In the genomic region with DNA sequence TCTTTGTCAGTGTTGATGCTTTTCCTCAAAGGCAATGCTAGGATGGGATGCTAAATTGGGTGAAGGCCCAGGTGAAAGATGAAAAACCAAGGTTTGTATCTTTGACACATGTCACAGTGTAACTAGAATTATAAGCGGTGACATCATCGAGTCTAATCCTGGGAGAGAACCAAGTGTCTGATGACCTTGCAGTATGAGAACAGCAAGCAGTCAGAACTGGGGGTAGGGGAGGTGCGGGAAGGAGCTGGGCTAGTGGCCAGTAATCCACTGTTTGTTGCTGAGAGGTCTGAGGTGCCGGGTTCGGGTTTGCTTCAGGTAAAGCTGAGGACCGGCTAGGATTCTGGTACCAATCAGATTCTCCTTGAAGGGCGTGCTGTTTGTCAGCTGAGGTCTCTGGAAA, we compare ENCODE assay signal across 26 mouse cellular contexts.
A peak's percentile ranks its signal among the peaks of the same experiment; 100 is the strongest.
DNase-seq lines count a peak whose midpoint lies in the region; ATAC-seq lines count a peak whose summit lies in the region.
"Had no signal": no experiment of that assay in that cellular context is flagged by ENCODE, and none has a peak within 500 bp of the region (broad histone marks: within the 10 kb centered on the region; RNA-seq: fewer than 3 reads in every experiment).

No protein-coding gene starts in this region.

- no peak overlapping the region for H3K4me3 ChIP-seq in midbrain, embryonic 11.5 days (ENCODE audit: low read depth, low read length)
- no peak overlapping the region for H3K4me3 ChIP-seq in midbrain, embryonic 10.5 days
- H3K4me3 ChIP-seq: embryonic facial prominence, embryonic 10.5 days; embryonic facial prominence, embryonic 13.5 days; erythroblast, embryonic 14.5 days; forebrain, embryonic 12.5 days; forebrain, embryonic 15.5 days; heart, embryonic 10.5 days; heart, embryonic 13.5 days; hindbrain, embryonic 12.5 days; hindbrain, embryonic 15.5 days had no signal

- H3K27me3 ChIP-seq in midbrain, embryonic 11.5 days (ENCODE audit: control insufficient read depth, insufficient read depth, low read length), result no peaks in the 10 kb centered on the region
- H3K27me3 ChIP-seq in midbrain, embryonic 10.5 days (ENCODE audit: low read depth, poor library complexity, severe bottlenecking), result no peaks in the 10 kb centered on the region
- H3K27me3 ChIP-seq: embryonic facial prominence, embryonic 13.5 days; forebrain, embryonic 12.5 days; forebrain, embryonic 15.5 days; heart, embryonic 13.5 days; hindbrain, embryonic 12.5 days; hindbrain, embryonic 15.5 days had no signal

- no peaks in the 10 kb centered on the region for H3K9me3 ChIP-seq in midbrain, embryonic 11.5 days (ENCODE audit: control insufficient read depth, low read length)
- no peaks in the 10 kb centered on the region for H3K9me3 ChIP-seq in midbrain, embryonic 10.5 days (replicated peaks)
- H3K9me3 ChIP-seq: embryonic facial prominence, embryonic 10.5 days; embryonic facial prominence, embryonic 13.5 days; forebrain, embryonic 12.5 days; forebrain, embryonic 15.5 days; heart, embryonic 10.5 days; heart, embryonic 13.5 days; hindbrain, embryonic 12.5 days; hindbrain, embryonic 15.5 days had no signal

- peak; percentile 4 for DNase-seq in heart, adult 8-10 months (ENCODE audit: low spot score)
- DNase-seq in heart, adult 11 months, result no peak
- DNase-seq in midbrain, embryonic 11.5 days (ENCODE audit: low spot score, missing footprints), result peak; percentile 44
- no peak for DNase-seq in midbrain, embryonic 10.5 days (ENCODE audit: low spot score)
- DNase-seq in adrenal gland, postnatal 14 days, result peak; percentile 46
- DNase-seq in thymus, postnatal 10 days (ENCODE audit: low spot score in 2 of 2), result no peak
- DNase-seq in right cerebral cortex, postnatal 14 days, result no peak
- DNase-seq: cerebellum, adult 11 months; cerebellum, adult 8-10 months; cerebellum, postnatal 10 days; cerebellum, postnatal 36 days; embryo, embryonic 11 days; gastrocnemius, postnatal 10 days; gastrocnemius, postnatal 36 days; kidney, adult 2 months had no signal

- no peaks in the 10 kb centered on the region for H3K4me1 ChIP-seq in midbrain, embryonic 11.5 days (ENCODE audit: control insufficient read depth, insufficient read depth, low read length)
- no peaks in the 10 kb centered on the region for H3K4me1 ChIP-seq in midbrain, embryonic 10.5 days
- H3K4me1 ChIP-seq: embryonic facial prominence, embryonic 10.5 days; forebrain, embryonic 12.5 days; forebrain, embryonic 15.5 days; heart, embryonic 10.5 days; heart, embryonic 13.5 days; hindbrain, embryonic 12.5 days; hindbrain, embryonic 15.5 days had no signal

- 94% methylated on average over 7 of the region's 7 CpGs for WGBS in midbrain, embryonic 11.5 days
- 93% methylated on average over 7 of the region's 7 CpGs for WGBS in midbrain, embryonic 10.5 days

- no peak for ATAC-seq in midbrain, embryonic 11.5 days (ENCODE audit: low FRiP score)
- ATAC-seq: CD4-positive, CD25-positive, alpha-beta regulatory T cell, adult 4 months; forebrain, embryonic 15.5 days; intestine, postnatal 0 days had no signal

- H3K9ac ChIP-seq in midbrain, embryonic 11.5 days (ENCODE audit: low read length), result no peak overlapping the region
- H3K9ac ChIP-seq: embryonic facial prominence, embryonic 13.5 days; forebrain, embryonic 12.5 days; forebrain, embryonic 15.5 days; heart, embryonic 13.5 days; hindbrain, embryonic 12.5 days; hindbrain, embryonic 15.5 days had no signal

- H3K36me3 ChIP-seq in midbrain, embryonic 11.5 days (ENCODE audit: control insufficient read depth, insufficient read depth, low read length), result no peaks in the 10 kb centered on the region
- peaks cover 9% of the 10 kb centered on the region; the same call in 1 of the 2 replicates for H3K36me3 ChIP-seq in midbrain, embryonic 10.5 days
- H3K36me3 ChIP-seq: embryonic facial prominence, embryonic 10.5 days; embryonic facial prominence, embryonic 13.5 days; heart, embryonic 10.5 days; heart, embryonic 13.5 days had no signal

- H3K4me2 ChIP-seq in midbrain, embryonic 11.5 days, result no peak overlapping the region
- H3K4me2 ChIP-seq: embryonic facial prominence, embryonic 13.5 days; forebrain, embryonic 12.5 days; forebrain, embryonic 15.5 days; heart, embryonic 13.5 days; hindbrain, embryonic 12.5 days; hindbrain, embryonic 15.5 days had no signal

- no peak overlapping the region for H3K27ac ChIP-seq in midbrain, embryonic 11.5 days (ENCODE audit: low read depth, low read length)
- no peak overlapping the region for H3K27ac ChIP-seq in midbrain, embryonic 10.5 days (replicated peaks)
- H3K27ac ChIP-seq: embryonic facial prominence, embryonic 10.5 days; embryonic facial prominence, embryonic 13.5 days; forebrain, embryonic 12.5 days; forebrain, embryonic 15.5 days; heart, embryonic 10.5 days; heart, embryonic 13.5 days; hindbrain, embryonic 12.5 days; hindbrain, embryonic 15.5 days had no signal

Comparison
In these comparisons a context has a peak if more than half of its experiments do, and no peak if none do; other contexts are left out.
1. DNase-seq: peak in heart, adult 8-10 months (single experiment), midbrain, embryonic 11.5 days (single experiment) and adrenal gland, postnatal 14 days (single experiment); none in heart, adult 11 months (single experiment), midbrain, embryonic 10.5 days (single experiment), thymus, postnatal 10 days (0 of 2) and right cerebral cortex, postnatal 14 days (single experiment).